Mouse (Mus musculus) ZHBTc4 (cell line): Measurements from ENCODE around the gene Acsm2.

Source experiments
- DNase-seq: peaks from one replicate; pipeline ENCODE4 v3.0.0-alpha.2; 2011; ENCODE audit warnings: low read depth, low spot score

Acsm2 gene

GRCm38 (mm10) chr7:119554040-119554439 is at the start of gene Acsm2:
Gene Acsm2, plus strand, starts transcription at chr7:119554340.
- no peak for DNase-seq

DNA sequence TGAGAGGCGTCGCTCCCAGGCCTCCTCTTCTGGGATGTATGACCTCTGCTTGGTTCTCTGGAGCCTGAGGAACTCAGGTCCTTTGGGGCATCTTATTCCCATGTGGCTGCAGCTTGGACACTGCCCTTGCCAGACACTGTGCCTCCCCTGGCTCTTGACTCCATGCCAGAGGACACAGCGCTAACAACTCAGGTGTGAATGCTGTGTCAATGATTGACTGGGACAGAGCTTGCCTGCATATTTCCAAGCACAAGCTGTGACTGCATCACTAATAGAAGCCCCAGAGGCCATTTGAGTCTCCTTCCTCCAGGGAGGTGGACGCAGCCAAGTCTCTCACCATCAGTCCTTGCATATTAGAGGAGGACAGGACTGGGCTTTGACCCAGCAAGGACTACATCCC is 43.0 kb upstream of the Acsm2 start:
- no peak for DNase-seq

DNA sequence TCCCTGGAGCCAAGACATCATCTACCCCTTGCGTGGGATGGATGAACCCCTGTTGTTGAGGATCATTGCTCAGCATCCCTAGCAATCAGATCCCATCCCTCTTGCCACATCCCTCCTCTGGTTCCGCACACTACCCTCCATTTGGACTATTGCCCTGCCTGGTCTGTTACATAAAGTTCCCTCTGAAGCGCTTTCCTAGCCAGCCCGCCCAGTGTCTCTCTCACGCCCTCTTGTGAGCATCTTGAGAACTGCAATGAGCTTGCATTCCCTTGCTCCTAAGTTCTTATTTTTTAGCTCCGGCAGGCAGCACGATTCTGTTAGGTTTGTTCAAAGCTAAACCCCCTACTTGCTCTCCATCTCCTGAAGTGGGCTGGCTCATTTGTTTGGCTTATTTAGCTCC is 41.1 kb upstream of the Acsm2 start:
- DNase-seq = peak; percentile 74

DNA sequence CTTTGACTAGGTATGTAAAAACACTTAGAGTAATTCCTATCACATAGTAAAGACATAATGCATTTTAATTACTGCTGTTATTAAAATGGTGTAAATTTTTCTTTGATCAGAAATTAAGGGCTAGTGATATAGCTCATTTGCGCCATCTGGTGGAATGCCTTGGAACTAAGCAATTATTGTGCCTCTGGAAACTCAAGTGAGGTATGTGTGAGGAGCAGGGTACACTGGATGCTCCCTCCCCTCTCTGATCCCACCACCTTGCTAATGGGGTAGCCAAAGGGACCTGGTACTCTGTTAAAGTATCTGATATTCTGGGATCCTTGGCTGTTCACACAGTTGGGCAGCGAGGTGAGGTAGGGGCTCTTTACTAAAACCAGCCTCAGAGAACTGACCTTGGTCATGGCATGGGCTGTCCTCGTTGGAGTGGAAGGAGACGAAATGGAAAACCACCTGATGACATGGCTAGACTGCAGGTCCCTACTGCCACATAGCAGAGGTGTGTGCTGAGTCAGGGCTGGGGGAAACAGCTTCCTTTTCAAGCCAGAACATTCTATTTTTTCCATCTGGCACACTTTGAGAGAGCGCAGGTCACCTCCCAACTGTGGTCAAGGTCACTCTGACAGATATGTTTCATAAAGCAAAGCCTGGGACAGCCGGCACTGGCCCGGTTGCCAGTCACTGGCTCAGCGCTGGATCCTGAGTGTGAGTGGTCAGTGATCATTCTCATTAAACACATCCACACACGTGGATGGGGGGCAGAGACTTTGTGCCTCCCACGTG is 38.5 kb upstream of the Acsm2 start:
- peak; percentile 35 for DNase-seq

- no peak for DNase-seq
These were observed 37.9 kb upstream of the Acsm2 start for GRCm38 (mm10) chr7:119516272-119516558.

DNA sequence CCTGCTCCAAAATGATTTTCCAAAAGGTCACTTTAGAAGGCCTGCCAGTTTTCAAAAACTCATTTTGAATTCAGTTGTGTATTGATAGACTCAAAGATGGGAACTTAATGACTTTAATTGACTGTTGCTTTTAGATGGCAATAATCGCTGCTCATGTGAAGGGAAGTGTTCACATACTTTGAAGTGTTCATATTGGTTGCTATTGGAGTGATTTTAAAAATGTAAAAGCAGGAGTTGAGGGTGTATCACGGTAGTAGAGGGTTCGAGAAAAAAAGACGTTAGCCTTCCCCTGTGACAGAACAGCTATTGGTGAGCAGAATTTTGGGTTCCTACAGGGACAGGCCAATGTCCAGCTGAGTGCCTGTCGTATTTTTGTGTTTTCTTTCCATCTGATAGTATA is 35.0 kb upstream of the Acsm2 start, which contains the start of gene Acsm5:
Acsm5 (plus strand) TSS at position 301 of the 400 bp plus-strand sequence.
- no peak for DNase-seq

DNA sequence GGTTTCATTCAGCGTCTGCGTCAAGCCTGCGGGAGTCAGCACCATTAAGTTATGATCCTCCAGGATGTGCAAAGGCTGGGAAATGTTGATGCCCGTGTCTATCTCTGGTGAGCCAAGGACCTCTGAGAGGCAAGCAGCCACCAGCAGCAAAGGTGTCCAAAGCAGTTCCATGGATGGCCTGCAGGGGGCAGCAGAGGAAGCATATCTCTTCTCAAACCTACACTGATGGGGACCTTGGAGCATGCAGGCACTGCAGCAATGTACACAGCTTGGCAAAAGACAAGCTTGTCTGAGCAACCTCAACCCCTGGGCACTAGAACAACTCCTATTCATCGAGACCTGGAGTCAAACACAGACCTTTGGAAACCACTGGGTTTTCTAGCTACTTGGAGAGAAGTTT is 34.5 kb upstream of the Acsm2 start:
- peak; percentile 77 for DNase-seq

GRCm38 (mm10) chr7:119521816-119522215 is 32.3 kb upstream of the Acsm2 start:
- no peak for DNase-seq

DNA sequence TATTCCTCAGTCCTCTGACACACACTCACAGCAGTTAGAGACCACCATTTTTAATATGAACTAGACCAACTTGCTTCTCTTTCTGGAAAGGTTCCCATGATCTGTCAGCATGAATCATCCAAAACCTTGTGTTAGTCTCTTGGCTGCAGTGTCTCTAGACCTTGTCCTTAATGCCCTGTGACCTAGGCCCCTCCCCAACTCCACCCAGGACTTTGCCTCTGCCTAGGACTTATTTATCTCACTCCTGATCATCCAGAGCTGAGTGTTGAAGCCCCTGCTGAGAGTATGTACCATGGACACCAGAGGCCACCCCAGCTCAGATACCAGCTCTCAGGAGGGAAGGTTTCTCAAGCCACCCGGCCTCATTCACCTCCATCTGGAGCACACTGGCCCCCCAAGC is 31.8 kb upstream of the Acsm2 start:
- no peak for DNase-seq

GRCm38 (mm10) chr7:119523389-119523788 is 30.8 kb upstream of the Acsm2 start, which contains the start of gene Pdilt:
Gene Pdilt, minus strand, starts transcription at chr7:119523489.
- DNase-seq = no peak

GRCm38 (mm10) chr7:119525881-119526281 is 28.3 kb upstream of the Acsm2 start:
- DNase-seq = no peak

- no peak for DNase-seq
These were observed 27.7 kb upstream of the Acsm2 start for GRCm38 (mm10) chr7:119526486-119526885.

DNA sequence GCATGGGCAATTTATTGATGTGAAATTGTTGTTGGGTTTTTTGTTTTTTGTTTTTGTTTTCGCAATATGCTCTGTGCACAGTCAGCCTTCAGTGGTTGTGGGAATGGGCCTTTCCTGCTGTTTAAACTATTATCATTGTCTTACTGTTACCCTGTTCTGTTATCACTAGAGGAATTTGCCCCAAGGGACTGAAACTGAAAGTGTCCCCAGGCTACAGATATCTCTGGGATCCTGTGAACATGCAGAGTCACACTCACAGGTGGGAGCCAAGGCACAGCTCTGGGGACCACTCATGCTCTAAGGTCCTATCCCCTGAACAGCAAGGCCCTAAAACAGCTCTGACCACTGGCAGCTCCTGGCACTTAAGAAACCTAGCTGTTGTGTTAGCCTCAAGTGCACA is 27.0 kb upstream of the Acsm2 start:
- DNase-seq = no peak

DNA sequence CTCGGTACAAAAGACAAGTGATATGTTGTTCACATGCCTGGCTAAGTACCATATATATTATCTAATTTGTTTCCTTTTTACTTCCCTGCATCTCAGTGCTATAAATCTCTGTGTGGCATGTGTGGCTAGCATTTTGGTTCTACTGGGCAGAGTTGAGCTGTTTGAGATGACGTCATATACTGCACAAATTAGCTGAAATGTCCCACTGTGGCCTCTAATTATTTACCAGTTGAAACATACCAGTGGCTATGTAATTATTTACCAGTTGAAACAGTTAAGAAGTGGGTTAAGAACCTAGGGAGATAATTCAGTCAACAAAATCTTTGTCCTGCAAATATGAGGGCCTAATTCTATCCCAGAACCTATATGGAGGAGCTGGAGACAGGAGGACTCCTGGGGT is 26.6 kb upstream of the Acsm2 start:
- DNase-seq = no peak

- no peak for DNase-seq
These were observed 25.5 kb upstream of the Acsm2 start for GRCm38 (mm10) chr7:119528617-119529016.

- DNase-seq = no peak
These were observed 21.2 kb upstream of the Acsm2 start for GRCm38 (mm10) chr7:119532924-119533323.

DNA sequence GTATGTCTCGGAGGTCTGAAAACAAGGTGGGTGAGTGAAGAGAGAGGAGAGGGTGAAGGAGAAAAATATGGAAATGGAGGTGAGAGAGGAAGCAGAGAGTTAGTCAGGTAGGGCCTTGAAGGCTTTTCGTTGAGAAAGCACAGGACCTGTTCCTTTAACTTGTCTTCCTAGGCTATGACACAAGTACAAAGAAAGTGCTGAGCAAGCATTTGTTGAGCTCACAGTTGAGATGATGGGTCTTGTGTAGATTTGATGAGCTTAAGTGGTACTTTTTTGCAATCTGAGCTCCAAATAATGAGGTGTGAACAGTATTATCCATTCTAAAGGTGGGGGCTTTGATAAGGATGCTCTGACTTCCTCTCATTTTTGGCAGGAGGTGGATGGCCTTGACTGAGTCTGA is 19.8 kb upstream of the Acsm2 start:
- DNase-seq = no peak

GRCm38 (mm10) chr7:119542445-119542844 is 11.7 kb upstream of the Acsm2 start:
- no peak for DNase-seq

GRCm38 (mm10) chr7:119545572-119545971 is 8.6 kb upstream of the Acsm2 start:
- DNase-seq = peak; percentile 16

DNA sequence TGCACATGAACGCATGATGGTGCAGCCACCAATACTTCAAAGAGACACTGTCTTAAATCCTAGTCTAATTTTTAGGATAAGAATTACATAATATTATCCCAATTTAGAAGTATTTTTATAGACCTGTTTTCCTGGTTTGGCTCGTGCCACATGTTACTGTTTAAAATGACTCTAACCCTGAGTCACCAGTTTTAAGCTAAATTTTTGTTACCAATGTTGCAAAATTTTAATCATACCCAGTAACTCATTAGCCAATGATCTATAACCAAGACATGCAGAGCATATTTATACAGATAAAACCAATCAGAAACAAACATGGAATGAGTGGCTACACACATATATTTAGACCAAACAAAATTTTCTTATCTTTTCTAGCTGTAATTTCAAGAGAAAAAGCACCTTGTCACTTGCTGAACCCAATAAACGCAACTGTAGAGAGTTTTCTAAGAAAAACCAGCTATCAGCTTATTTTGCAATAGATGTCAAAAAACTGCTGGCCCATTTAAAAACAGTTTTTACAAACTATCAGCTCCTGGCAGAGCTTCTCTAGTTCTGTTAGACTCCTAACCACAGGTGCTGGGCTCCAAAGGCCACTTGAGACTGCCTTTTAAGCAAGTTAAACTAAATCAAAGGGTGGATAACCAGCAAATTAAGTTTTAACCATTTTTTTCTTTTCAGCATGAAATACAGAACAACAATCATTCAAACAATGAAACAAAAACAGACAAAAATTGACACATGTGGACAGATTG is 3.5 kb upstream of the Acsm2 start:
- DNase-seq = no peak

GRCm38 (mm10) chr7:119559789-119560451 is 5.8 kb downstream of the Acsm2 start:
- DNase-seq = no peak

DNA sequence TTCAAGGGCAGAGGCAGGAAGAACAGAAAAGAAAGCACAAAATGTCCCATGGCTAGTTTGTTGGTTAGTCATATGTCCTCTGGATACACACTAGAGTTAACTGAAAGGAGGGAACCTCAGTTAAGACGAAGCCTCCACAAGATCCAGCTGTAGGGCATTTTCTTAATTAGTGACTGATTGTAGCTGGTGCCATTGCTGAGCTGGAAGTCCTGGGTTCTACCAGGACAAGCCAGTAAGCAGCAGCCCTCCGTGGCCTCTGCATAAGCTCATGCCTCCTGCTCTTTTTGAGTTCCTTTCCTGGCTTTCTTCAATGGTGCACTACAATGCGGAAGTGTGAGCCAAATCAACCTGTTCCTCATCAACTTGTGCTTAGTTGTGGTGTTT is 6.3 kb downstream of the Acsm2 start:
- no peak for DNase-seq

DNA sequence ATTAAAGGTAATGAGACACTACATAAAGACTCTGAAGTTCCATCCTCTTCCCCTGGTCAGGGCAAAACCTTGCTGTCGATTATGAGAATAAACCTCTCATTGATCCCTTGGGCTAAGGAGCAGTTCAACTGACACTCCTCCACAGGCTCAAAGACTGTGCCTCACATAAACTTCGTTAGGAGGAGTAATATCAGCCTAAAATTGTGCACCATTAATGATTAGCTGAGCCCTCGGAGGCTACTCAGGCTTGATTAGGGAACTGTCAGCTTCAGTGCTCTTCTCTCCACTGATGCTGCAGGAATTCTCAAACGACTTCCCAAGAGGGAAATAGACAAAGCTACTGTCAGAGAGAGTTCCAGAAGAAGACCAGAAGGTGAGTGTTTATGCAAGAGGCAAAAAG is 7.3 kb downstream of the Acsm2 start:
- no peak for DNase-seq
